Mouse (Mus musculus): ENCODE data around the gene Tmem213.

Gene Tmem213

GRCm38 (mm10) chr6:38109160-38109795, at the start of gene Tmem213:
Tmem213 (plus strand) TSS chr6:38109255.
- no peak for DNase-seq (ENCODE audit: low read depth, low spot score)

- no peak for DNase-seq (ENCODE audit: low read depth, low spot score)
These were observed 44.4 kb upstream of the Tmem213 start for GRCm38 (mm10) chr6:38064621-38065020.

GRCm38 (mm10) chr6:38065122-38065500, 43.9 kb upstream of the Tmem213 start:
- no peak for DNase-seq (ENCODE audit: low read depth, low spot score)

DNA sequence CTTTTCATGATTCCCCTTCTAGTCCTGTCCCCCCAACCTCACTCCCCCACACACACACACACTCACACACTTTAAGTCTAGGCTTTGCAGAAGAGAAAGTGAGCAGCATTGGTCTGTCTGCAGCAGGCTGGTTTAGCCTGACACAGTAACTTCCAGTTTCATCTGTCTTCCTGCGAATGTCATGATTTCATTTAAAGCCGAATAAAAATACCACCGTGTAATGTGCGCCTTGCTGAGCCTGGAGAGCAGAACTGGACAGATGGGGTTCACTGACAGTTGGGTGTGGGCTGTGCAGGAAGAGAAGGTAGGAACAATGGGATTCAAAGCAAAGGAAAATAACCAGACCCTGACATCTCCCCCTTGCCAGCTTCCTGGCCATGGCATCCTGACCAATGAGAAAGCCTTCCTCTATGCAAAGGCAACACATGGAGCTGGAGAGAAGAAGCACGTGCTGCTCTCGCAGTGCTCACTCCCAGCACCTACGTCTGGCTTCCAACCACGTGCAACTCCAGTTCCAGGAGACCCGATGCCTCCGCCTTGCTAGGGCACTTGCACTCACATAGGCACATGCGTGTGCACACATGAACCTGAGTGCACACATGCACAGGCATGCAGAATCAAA, 43.4 kb upstream of the Tmem213 start:
- peak; percentile 26 for DNase-seq (ENCODE audit: low read depth, low spot score)

GRCm38 (mm10) chr6:38066215-38066614, 42.8 kb upstream of the Tmem213 start:
- DNase-seq (ENCODE audit: low read depth, low spot score): peak; percentile 89

GRCm38 (mm10) chr6:38071256-38071655, 37.8 kb upstream of the Tmem213 start:
- DNase-seq (ENCODE audit: low read depth, low spot score): no peak

GRCm38 (mm10) chr6:38072137-38072796, 36.8 kb upstream of the Tmem213 start:
- DNase-seq (ENCODE audit: low read depth, low spot score): no peak

GRCm38 (mm10) chr6:38073592-38073991, 35.5 kb upstream of the Tmem213 start:
- DNase-seq (ENCODE audit: low read depth, low spot score): peak; percentile 55

DNA sequence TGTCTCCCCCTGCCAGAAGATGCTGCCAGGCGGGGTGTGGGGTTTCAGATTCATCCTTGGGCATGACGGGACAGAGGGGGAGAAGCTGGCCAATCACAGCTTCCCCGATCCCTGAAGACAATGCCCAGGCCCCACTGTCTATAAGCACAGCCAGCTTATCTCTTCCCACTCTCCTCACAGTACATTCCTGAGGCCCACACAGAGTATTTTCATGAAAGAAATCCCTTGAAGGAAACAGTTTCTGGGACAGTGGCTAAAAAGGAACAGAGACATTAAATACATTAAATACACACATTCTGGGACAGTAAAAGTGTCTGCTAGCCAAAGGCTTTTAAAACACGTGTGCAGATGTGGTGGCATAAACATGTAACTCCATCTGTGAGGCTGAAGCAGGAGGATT, 28.7 kb upstream of the Tmem213 start:
- DNase-seq (ENCODE audit: low read depth, low spot score): no peak

- DNase-seq (ENCODE audit: low read depth, low spot score): peak; percentile 35
These were observed 27.2 kb upstream of the Tmem213 start for GRCm38 (mm10) chr6:38081727-38082341.

GRCm38 (mm10) chr6:38083204-38083603, 25.9 kb upstream of the Tmem213 start:
- peak; percentile 94 for DNase-seq (ENCODE audit: low read depth, low spot score)

- peak; percentile 86 for DNase-seq (ENCODE audit: low read depth, low spot score)
These were observed 21.6 kb upstream of the Tmem213 start for GRCm38 (mm10) chr6:38087242-38088026.

DNA sequence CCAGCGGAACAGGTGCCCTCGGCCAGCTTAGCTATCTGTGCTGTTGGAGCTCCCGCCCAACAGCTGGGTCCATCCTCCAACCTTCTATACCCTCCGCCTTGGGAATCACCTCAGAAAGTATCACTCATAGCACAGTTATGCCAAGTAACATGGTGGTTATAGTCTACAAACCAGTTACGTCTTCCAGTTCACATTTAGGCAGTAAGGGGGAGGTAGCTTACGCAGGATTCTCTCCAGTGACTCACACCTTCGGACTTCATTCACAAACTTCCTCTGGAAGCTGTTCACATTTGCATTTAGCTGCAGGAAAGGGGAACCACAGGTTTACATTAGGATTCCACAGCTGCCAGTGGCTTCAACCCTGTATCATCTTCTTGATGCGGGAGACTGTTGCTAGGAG, 16.5 kb upstream of the Tmem213 start:
- peak; percentile 26 for DNase-seq (ENCODE audit: low read depth, low spot score)

GRCm38 (mm10) chr6:38094701-38095100, 14.4 kb upstream of the Tmem213 start:
- DNase-seq (ENCODE audit: low read depth, low spot score): no peak

DNA sequence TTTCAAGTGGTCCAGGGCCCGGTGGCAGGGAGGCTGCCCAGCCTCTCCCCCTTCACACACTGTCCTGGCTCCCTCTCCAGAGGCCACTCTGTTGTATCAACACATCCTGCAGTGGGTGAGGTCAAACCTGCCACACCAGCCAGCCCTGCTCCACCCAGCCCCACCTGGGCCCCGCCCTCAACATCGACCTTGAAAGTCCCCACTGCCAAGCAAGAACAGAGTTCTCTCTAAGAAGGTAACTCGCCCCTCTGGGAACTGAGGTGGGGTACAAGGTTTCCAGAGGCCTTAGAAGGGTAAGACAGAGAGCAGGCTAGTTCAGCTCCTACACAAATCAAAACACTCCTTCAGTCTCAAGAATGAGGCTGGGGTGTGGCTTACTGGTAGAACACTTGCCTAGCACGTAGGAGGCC, 12.1 kb upstream of the Tmem213 start:
- peak; percentile 52 for DNase-seq (ENCODE audit: low read depth, low spot score)

GRCm38 (mm10) chr6:38102216-38102795, 6.7 kb upstream of the Tmem213 start:
- DNase-seq (ENCODE audit: low read depth, low spot score): no peak

DNA sequence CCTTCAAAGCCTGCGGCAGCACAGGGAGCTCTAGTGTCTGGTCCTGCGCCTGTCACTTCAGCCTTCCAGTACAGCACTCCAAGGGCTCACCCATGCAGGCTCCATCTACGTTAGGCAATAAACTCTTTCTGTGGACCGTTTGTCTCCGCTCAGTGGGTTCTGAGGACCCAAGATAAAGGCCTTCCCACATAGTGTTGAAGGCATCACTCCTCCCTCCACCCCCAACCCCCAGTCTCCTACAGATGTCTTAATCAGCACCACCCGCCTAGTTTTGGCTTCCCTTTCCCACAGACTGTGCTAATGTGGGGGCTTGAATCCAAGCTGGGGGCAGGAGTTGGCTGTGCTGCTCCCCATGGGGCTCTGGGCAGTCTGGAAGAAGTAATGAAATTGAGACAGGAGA, 5.3 kb upstream of the Tmem213 start:
- DNase-seq (ENCODE audit: low read depth, low spot score): no peak

DNA sequence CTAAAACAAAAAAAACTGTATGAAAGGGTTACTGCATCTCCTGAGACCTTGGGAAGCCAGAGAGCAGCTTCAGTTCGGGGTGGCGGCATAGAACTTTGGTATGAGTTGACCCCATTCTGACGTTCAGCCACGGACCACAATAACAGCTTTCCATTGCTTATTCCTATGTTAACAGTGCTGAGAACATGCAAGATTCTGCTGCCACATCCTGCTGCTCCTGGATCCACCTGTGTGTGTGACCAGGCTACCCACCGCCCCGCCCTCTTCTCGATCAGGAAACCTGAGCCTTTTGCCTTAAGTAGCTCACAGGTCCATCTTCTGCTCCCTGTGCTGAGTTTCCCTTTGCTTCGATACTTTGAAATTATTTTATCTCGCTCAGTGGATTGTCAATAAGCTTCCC, 3.1 kb upstream of the Tmem213 start:
- DNase-seq (ENCODE audit: low read depth, low spot score): no peak

- no peak for DNase-seq (ENCODE audit: low read depth, low spot score)
These were observed 606 bp upstream of the Tmem213 start for GRCm38 (mm10) chr6:38108449-38108848.

- no peak for DNase-seq (ENCODE audit: low read depth, low spot score)
These were observed 816 bp downstream of the Tmem213 start for GRCm38 (mm10) chr6:38109871-38110270.

- no peak for DNase-seq (ENCODE audit: low read depth, low spot score)
These were observed 1.8 kb downstream of the Tmem213 start for GRCm38 (mm10) chr6:38110859-38111258.
